Mouse (Mus musculus): Measurements from ENCODE around the gene Arhgef25. TPM values are rescaled to one million over a fixed set of nuclear protein-coding genes. Genes with fewer than 3 reads are reported as not detected.
A peak's percentile ranks its signal among the peaks of the same experiment; 100 is the strongest.
"Not testable (repeated sequence)": the region's sequence is repeated elsewhere in the genome, so short reads cannot be mapped to it uniquely, and the experiment has no call there.

The Arhgef25 gene
- polyA plus RNA-seq, 1 experiment, result 25.0 TPM

DNA sequence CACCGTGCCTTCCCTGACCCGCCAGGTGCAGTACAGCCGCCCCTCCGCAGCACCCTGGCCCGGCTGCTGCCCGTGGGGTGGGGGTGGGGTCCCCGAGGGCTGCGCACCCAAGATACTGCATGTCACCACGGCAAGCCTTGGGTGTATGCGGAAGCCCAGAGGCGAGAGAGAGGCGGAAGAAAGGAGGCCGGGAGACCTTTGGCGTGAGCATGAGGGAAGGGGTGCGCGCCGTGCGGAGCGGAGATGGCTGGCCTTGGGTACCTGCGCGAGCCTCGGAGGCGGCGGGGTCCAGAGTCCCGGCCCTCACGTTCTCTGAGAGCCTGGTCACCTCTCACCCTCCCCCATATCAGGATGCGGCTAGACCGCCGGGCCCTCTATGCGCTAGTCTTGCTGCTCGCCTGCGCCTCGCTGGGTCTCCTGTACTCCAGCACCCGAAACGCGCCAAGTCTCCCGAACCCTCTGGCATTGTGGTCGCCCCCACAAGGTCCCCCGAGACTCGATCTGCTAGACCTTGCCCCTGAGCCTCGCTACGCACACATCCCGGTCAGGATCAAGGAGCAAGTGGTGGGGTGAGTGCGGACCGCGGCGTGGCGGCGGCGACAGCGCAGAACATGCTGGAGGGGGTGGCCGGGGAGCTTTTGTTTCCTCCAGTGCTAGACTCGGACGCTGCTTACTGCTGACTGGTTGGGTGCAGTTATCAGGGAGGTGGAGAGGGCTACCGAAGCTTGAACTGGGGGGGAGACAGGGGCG lies 24.1 kb downstream of the Arhgef25 start:
- peaks cover 7% of the 10 kb centered on the region; the same call in 1 of the 2 replicates for H3K4me1 ChIP-seq (ENCODE audit: control insufficient read depth, insufficient read depth, low read length)
- peak overlapping the region; percentile 99 for H3K27ac ChIP-seq (ENCODE audit: control insufficient read depth, insufficient read depth, low read depth, low read length, poor library complexity)
- no peak for TF ChIP-seq CTCF (IDR thresholded peaks at IDR 0.05; ENCODE audit: control insufficient read depth, insufficient read depth, low read length)
- TF ChIP-seq POLR2A (IDR thresholded peaks at IDR 0.05; ENCODE audit: borderline replicate concordance, control insufficient read depth, low read depth, low read length), result peak; percentile 77; the same call in 1 of the 2 replicates
- under 1% methylated on average over 56 of the region's 56 CpGs for WGBS
- peak overlapping the region; percentile 93 for H3K4me3 ChIP-seq (replicated peaks; ENCODE audit: control insufficient read depth, low read depth, low read length)

DNA sequence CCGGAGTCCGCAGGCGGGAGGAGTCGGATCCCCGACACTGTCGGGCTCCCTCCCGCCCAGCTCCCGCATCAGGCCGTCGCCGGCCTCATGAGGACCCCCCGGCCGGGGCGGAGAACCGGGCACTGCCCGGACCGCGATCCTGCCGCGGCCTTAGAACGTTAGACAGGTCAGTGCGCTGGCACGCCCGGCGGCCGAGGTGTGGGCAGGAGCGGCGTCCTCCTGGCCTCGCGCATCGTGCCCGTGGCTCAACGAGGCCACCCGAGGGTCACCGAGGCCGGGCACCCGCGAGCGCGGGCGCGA lies 24.6 kb downstream of the Arhgef25 start:
- peak overlapping the region; percentile 93 for H3K4me3 ChIP-seq (replicated peaks; ENCODE audit: control insufficient read depth, low read depth, low read length)
- TF ChIP-seq POLR2A (IDR thresholded peaks at IDR 0.05; ENCODE audit: borderline replicate concordance, control insufficient read depth, low read depth, low read length) (no peak), CTCF (IDR thresholded peaks at IDR 0.05; ENCODE audit: control insufficient read depth, insufficient read depth, low read length) (no peak)
- H3K4me1 ChIP-seq (ENCODE audit: control insufficient read depth, insufficient read depth, low read length), result peaks cover 7% of the 10 kb centered on the region; the same call in 1 of the 2 replicates
- peak overlapping the region; percentile 99 for H3K27ac ChIP-seq (ENCODE audit: control insufficient read depth, insufficient read depth, low read depth, low read length, poor library complexity)
- under 1% methylated on average over 42 of the region's 42 CpGs for WGBS

DNA sequence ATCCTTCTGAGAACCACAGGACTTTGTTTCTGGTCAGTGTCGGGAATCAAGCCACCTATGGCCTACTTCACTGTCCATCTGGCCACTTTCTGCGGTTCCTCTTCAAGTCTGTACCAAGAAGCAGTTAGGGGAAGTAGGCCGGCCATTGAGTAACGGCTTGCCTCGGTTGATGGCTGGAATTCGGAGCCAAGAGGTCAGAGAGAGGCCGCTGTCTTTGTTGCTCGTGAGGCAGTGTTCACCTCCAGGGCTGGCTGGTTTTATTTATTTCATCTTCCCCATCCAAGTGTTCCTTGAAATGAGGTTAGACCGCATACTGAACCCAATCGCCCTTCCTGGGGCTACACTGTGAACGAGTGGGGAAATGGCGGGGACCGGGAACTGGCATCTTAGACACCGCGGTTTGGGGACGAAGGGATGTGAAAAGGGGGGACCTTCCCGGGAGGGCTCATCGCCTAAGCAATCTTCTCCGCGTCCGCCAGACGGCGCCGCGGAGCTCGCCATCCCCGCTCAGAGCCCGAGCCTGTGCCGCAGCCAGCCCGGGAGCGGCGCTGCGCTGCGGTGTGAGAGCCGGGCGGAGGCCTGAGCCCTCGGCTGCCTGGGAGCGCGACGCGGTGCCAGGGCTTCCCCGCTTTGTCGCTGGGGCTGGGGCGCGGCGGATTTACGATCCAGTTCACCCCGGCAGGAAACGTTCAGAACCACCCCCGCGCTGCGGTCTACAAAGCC lies 25.1 kb downstream of the Arhgef25 start, which contains the start of gene B4galnt1:
TSS of gene B4galnt1 (plus strand) at position 595 of the 723 bp plus-strand sequence.
- Histone ChIP-seq H3K27ac (ENCODE audit: control insufficient read depth, insufficient read depth, low read depth, low read length, poor library complexity) (peak within 1 kb of the TSS; percentile 99), H3K4me3 (replicated peaks; ENCODE audit: control insufficient read depth, low read depth, low read length) (peak within 1 kb of the TSS; percentile 93), H3K4me1 (ENCODE audit: control insufficient read depth, insufficient read depth, low read length) (peaks cover 7% of the 10 kb centered on the region; the same call in 1 of the 2 replicates)
- TF ChIP-seq CTCF (IDR thresholded peaks at IDR 0.05; ENCODE audit: control insufficient read depth, insufficient read depth, low read length), result peak; percentile 75
- peak; percentile 80; the same call in 1 of the 2 replicates for TF ChIP-seq POLR2A (IDR thresholded peaks at IDR 0.05; ENCODE audit: borderline replicate concordance, control insufficient read depth, low read depth, low read length)
- 2% methylated on average over 52 of the region's 52 CpGs for whole genome bisulfite sequencing

DNA sequence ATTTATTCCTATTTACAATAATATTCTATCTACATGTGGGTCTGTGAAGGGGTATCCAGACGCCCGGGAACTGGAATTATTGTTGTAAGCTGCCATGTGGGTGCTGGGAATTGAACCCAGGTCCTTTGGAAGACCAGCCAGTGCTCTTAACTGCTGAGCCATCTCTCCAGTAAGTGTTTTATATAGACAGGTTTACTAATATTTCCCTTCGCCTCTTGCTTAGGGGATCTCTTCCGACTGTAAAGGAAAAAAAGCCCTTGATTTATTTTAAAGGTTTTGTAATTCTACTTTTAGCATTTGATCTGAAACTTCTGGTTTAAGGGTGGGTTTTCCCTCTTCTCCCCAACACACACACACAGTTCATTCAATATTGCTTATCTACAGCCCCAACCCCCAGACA lies 25.7 kb downstream of the Arhgef25 start:
- WGBS, result 66% methylated on average over 4 of the region's 4 CpGs
- Histone ChIP-seq H3K4me3 (replicated peaks; ENCODE audit: control insufficient read depth, low read depth, low read length) (no peak overlapping the region), H3K4me1 (ENCODE audit: control insufficient read depth, insufficient read depth, low read length) (peaks cover 7% of the 10 kb centered on the region; the same call in 1 of the 2 replicates), H3K27ac (ENCODE audit: control insufficient read depth, insufficient read depth, low read depth, low read length, poor library complexity) (no peak overlapping the region; the same call in 1 of the 2 replicates)
- TF ChIP-seq POLR2A (IDR thresholded peaks at IDR 0.05; ENCODE audit: borderline replicate concordance, control insufficient read depth, low read depth, low read length), result no peak

DNA sequence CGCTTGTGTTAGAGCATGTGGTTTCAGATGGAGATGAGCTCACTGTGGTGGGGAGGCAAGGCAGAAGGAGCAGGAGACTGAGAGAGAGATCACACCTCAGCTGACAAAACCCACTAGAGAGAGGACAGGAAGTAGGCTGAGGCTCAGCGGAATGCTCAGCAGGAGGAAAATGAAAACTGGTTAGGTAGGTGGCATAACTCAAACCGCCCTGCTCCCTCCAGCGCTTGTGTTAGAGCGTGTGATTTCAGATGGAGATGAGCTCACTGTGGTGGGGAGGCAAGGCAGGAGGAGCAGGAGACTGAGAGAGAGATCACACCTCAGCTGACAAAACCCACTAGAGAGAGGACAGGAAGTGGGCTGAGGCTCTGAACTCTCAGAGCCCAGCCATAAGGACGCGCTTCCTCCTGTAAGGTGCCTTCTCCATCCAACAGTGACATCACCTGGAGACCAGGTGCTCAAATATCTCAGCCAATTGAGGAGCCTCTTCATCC lies 27.1 kb downstream of the Arhgef25 start:
- H3K27ac ChIP-seq (ENCODE audit: control insufficient read depth, insufficient read depth, low read depth, low read length, poor library complexity), result peak overlapping the region; percentile 35; the same call in 1 of the 2 replicates
- H3K4me3 ChIP-seq (replicated peaks; ENCODE audit: control insufficient read depth, low read depth, low read length); H3K4me1 ChIP-seq (ENCODE audit: control insufficient read depth, insufficient read depth, low read length): not testable (repeated sequence)
- 10% methylated on average over 7 of the region's 7 CpGs for WGBS

DNA sequence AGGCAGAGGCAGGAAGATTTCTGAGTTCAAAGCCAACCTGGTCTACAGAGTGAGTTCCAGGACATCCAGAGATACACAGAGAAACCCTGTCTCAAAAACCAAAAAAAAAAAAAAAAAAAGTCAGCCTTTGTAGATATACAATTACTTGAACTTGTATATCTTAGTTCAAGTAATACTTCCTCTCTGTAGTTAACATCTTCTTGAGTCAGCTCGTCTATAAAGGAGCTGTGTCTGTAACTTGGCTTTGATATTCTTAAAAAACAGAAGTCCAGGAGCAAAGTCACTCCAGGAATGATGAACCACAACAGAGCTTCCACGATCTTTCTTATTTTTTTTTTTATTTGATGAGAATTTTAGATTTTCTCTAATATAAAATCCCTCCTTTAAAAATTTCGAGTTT lies 29.2 kb downstream of the Arhgef25 start:
- no peak for TF ChIP-seq CTCF (IDR thresholded peaks at IDR 0.05; ENCODE audit: control insufficient read depth, insufficient read depth, low read length)
- no peak for TF ChIP-seq POLR2A (IDR thresholded peaks at IDR 0.05; ENCODE audit: borderline replicate concordance, control insufficient read depth, low read depth, low read length)
- 37% methylated on average over 3 of the region's 3 CpGs for WGBS

DNA sequence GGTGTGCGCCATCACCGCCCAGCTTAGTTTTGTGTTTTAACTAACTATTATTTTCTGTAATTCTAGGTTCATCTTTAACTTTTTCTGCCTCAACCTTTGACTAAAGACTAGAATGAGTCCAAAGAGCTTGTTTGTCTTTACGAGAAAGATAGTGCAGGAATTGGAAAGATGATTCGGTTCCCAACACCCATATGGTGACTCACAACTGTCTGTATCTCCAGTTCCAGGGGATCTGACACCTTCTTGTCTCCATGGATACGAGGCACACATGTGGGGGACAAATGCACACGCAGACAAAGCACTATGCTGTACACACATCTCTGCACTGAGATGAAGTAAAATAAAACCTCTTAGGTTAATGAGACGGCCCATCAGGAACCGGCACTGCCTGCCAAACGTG lies 29.8 kb downstream of the Arhgef25 start:
- Histone ChIP-seq H3K4me3 (replicated peaks; ENCODE audit: control insufficient read depth, low read depth, low read length) (no peak overlapping the region), H3K4me1 (ENCODE audit: control insufficient read depth, insufficient read depth, low read length) (peaks cover 2% of the 10 kb centered on the region; the same call in 1 of the 2 replicates), H3K27ac (ENCODE audit: control insufficient read depth, insufficient read depth, low read depth, low read length, poor library complexity) (no peak overlapping the region)
- WGBS, result 83% methylated on average over 9 of the region's 9 CpGs
- TF ChIP-seq CTCF (IDR thresholded peaks at IDR 0.05; ENCODE audit: control insufficient read depth, insufficient read depth, low read length), result no peak
- TF ChIP-seq POLR2A (IDR thresholded peaks at IDR 0.05; ENCODE audit: borderline replicate concordance, control insufficient read depth, low read depth, low read length), result no peak

More for the DNA sequence above, 29.2 kb downstream of the Arhgef25 start:
- H3K4me3 ChIP-seq (replicated peaks; ENCODE audit: control insufficient read depth, low read depth, low read length), result no peak overlapping the region
- H3K4me1 ChIP-seq (ENCODE audit: control insufficient read depth, insufficient read depth, low read length), result peaks cover 2% of the 10 kb centered on the region; the same call in 1 of the 2 replicates
- H3K27ac ChIP-seq (ENCODE audit: control insufficient read depth, insufficient read depth, low read depth, low read length, poor library complexity), result no peak overlapping the region

DNA sequence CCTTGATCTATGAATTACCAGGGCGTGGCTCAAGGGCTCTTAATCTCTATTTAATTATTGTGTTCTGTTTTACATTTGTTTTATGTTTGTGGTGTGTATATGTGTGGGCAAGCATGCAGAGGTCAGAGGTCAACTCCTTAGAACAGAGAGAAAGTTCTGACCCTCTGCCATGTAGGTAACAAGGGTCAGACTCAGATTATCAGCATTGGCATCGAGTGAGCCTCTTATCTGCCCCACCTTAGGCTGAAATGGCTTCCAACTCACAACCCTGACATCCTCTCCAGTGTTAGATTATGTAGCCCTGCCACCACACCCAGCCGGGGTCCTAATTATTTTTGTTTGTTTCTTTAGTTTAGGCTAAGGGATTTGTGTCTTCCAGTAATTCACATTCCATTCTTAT lies 31.4 kb downstream of the Arhgef25 start:
- 62% methylated on average over 3 of the region's 3 CpGs for WGBS
- no peak for TF ChIP-seq POLR2A (IDR thresholded peaks at IDR 0.05; ENCODE audit: borderline replicate concordance, control insufficient read depth, low read depth, low read length)
- no peak for TF ChIP-seq CTCF (IDR thresholded peaks at IDR 0.05; ENCODE audit: control insufficient read depth, insufficient read depth, low read length)
- H3K27ac ChIP-seq (ENCODE audit: control insufficient read depth, insufficient read depth, low read depth, low read length, poor library complexity), result no peak overlapping the region
- H3K4me1 ChIP-seq (ENCODE audit: control insufficient read depth, insufficient read depth, low read length), result no peaks in the 10 kb centered on the region; the same call in 1 of the 2 replicates
- H3K4me3 ChIP-seq (replicated peaks; ENCODE audit: control insufficient read depth, low read depth, low read length), result no peak overlapping the region

All from bone marrow, adult 2 months (tissue).